Mouse (Mus musculus): Measurements from ENCODE around the gene Mrpl28. TPM values are rescaled to one million over a fixed set of nuclear protein-coding genes. Genes with fewer than 3 reads are reported as not detected.

Mrpl28 gene
- total and polyA plus RNA-seq, 3 experiments: 90.5 to 161 (median 148) TPM

DNA sequence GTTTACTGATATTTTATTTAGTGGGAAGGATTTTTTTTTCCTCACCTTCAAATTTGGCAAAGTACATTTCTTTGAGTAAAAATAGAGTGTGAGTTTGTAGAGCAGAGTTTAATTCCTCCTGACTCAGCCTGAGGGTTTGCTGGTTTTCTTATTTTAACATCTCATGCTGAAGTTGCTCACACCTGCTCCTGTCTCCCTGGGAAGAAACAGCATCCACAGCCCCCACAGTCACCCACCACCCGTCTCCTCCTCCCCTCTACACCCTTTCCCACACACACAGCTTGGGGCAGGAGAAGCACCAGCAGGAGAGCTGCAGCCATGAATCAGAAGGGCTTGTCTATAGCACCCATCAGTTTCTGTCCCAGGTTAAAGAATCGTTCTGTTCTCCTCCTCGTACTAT, 48.1 kb upstream of the Mrpl28 start:
- in situ Hi-C loops (cut with MboI; ENCODE audit: low pct_ligation_motif_present, low pct_unique_long_range_greater_than_20kb, low sequenced_read_pairs): no loop called here
- H3K4me2 ChIP-seq (ENCODE audit: insufficient read depth, low read depth, poor library complexity, severe bottlenecking): no peak overlapping the region
- TF ChIP-seq PAX5 (IDR thresholded peaks at IDR 0.05; ENCODE audit: low read length) (no peak), MAZ (IDR thresholded peaks at IDR 0.05; ENCODE audit: low read depth, low read length) (no peak), MXI1 (IDR thresholded peaks at IDR 0.05; ENCODE audit: low read depth, low read length) (no peak), ZKSCAN1 (IDR thresholded peaks at IDR 0.05; ENCODE audit: borderline replicate concordance, low read depth, low read length) (no peak), NRF1 (IDR thresholded peaks at IDR 0.05; ENCODE audit: low read depth, low read length) (no peak)
- H3K27me3 ChIP-seq (replicated peaks): peaks cover 20% of the 10 kb centered on the region
- dilution Hi-C loops (cut with MboI; ENCODE audit: extremely low pct_ligation_motif_present, extremely low pct_unique_long_range_greater_than_20kb, low sequenced_read_pairs): no loop called here
- no peaks in the 10 kb centered on the region for H3K36me3 ChIP-seq (replicated peaks in 1 of 2; ENCODE audit: control insufficient read depth in 1 of 2, insufficient read depth in 1 of 2, low read length in 1 of 2)
- peaks cover 2 to 3% of the 10 kb centered on the region in 2 experiments; a peak in 2 of 4 replicates for H3K4me1 ChIP-seq (ENCODE audit: control insufficient read depth in 1 of 2, insufficient read depth in 2 of 2)
- no peaks in the 10 kb centered on the region for H3K9me3 ChIP-seq (replicated peaks; ENCODE audit: low read length)
- H3K27ac ChIP-seq (ENCODE audit: insufficient read depth, low read depth): no peak overlapping the region
- no peaks in the 10 kb centered on the region for H3K79me2 ChIP-seq (replicated peaks; ENCODE audit: control insufficient read depth, extremely low read depth, insufficient read depth, poor library complexity, severe bottlenecking)
- DNase-seq (ENCODE audit: extremely low read depth): no peak
- no peak overlapping the region for H3K4me3 ChIP-seq (replicated peaks in 1 of 3; ENCODE audit: low read depth in 2 of 3, low read length in 2 of 3, poor library complexity in 1 of 3)
- H3K9ac ChIP-seq (ENCODE audit: insufficient read depth, low read depth): no peak overlapping the region

DNA sequence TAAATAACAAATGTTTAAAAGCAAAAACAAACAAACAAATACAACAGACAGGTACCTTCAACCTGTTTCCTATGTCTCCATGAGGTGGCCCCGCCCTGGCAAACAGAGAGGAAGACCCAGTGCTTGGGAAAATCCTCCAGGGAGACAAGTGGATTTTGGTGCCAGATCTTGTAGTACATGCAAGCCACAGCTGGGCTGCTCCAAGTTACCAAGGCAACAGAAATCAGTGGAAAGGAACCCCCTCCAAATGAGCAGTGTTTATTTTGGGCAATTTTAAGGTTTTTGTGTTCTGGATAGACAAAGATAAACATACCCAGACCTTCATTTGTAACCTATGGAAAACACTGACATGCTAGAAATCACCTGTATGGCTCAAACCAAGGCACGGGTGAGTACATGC, 44.4 kb upstream of the Mrpl28 start:
- H3K27me3 ChIP-seq (replicated peaks): no peaks in the 10 kb centered on the region
- no peak for TF ChIP-seq JUN (IDR thresholded peaks at IDR 0.05; ENCODE audit: insufficient read depth, low read depth, low read length)
- TF ChIP-seq MAFK (IDR thresholded peaks at IDR 0.05; ENCODE audit: insufficient replicate concordance, low read length): no peak
- no peak for TF ChIP-seq MEF2A (IDR thresholded peaks at IDR 0.05; ENCODE audit: borderline replicate concordance, low read depth, low read length)
- TF ChIP-seq CTCF (conservative IDR thresholded peaks at IDR 0.05 in 1 of 2, IDR thresholded peaks at IDR 0.05 in 1 of 2; ENCODE audit: low read depth in 2 of 2, low read length in 2 of 2): no peak
- no peak for TF ChIP-seq KAT2A (IDR thresholded peaks at IDR 0.05; ENCODE audit: insufficient replicate concordance, low read length)
- no peak for TF ChIP-seq SMC3 (IDR thresholded peaks at IDR 0.05; ENCODE audit: low read depth, low read length)
- no peak for TF ChIP-seq POLR2A (IDR thresholded peaks at IDR 0.05; ENCODE audit: low read depth, low read length)
- TF ChIP-seq RAD21 (IDR thresholded peaks at IDR 0.05; ENCODE audit: low read depth, low read length): no peak
- TF ChIP-seq JUND (conservative IDR thresholded peaks at IDR 0.05; ENCODE audit: low read depth, low read length): no peak
- no peak for TF ChIP-seq MXI1 (IDR thresholded peaks at IDR 0.05; ENCODE audit: low read depth, low read length)
- no peak for TF ChIP-seq ELF1 (IDR thresholded peaks at IDR 0.05; ENCODE audit: low read depth, low read length)
- no peak for TF ChIP-seq ZNF384 (IDR thresholded peaks at IDR 0.05; ENCODE audit: low read depth, low read length)
- H3K4me2 ChIP-seq (ENCODE audit: insufficient read depth, low read depth, poor library complexity, severe bottlenecking): no peak overlapping the region
- no peak overlapping the region for H3K4me3 ChIP-seq (replicated peaks in 1 of 3; ENCODE audit: low read depth in 2 of 3, low read length in 2 of 3, poor library complexity in 1 of 3)
- H3K4me1 ChIP-seq (ENCODE audit: control insufficient read depth in 1 of 2, insufficient read depth in 2 of 2): peaks cover 0 to 2% of the 10 kb centered on the region in 2 experiments; a peak in 1 of 4 replicates
- in situ Hi-C loops (cut with MboI; ENCODE audit: low pct_ligation_motif_present, low pct_unique_long_range_greater_than_20kb, low sequenced_read_pairs): no loop called here
- no peak overlapping the region for H3K9ac ChIP-seq (ENCODE audit: insufficient read depth, low read depth)
- H3K9me3 ChIP-seq (replicated peaks; ENCODE audit: low read length): no peaks in the 10 kb centered on the region
- dilution Hi-C loops (cut with MboI; ENCODE audit: extremely low pct_ligation_motif_present, extremely low pct_unique_long_range_greater_than_20kb, low sequenced_read_pairs): no loop called here
- peaks cover 2 to 20% of the 10 kb centered on the region in 2 experiments for H3K36me3 ChIP-seq (replicated peaks in 1 of 2; ENCODE audit: control insufficient read depth in 1 of 2, insufficient read depth in 1 of 2, low read length in 1 of 2)
- DNase-seq (ENCODE audit: extremely low read depth): no peak
- no peaks in the 10 kb centered on the region for H3K79me2 ChIP-seq (replicated peaks; ENCODE audit: control insufficient read depth, extremely low read depth, insufficient read depth, poor library complexity, severe bottlenecking)
- no peak overlapping the region for H3K27ac ChIP-seq (ENCODE audit: insufficient read depth, low read depth)
